Mouse (Mus musculus): ENCODE data around the gene Ankrd12.
"Not testable (repeated sequence)": the region's sequence is repeated elsewhere in the genome, so short reads cannot be mapped to it uniquely, and the experiment has no call there.

Gene Ankrd12

DNA sequence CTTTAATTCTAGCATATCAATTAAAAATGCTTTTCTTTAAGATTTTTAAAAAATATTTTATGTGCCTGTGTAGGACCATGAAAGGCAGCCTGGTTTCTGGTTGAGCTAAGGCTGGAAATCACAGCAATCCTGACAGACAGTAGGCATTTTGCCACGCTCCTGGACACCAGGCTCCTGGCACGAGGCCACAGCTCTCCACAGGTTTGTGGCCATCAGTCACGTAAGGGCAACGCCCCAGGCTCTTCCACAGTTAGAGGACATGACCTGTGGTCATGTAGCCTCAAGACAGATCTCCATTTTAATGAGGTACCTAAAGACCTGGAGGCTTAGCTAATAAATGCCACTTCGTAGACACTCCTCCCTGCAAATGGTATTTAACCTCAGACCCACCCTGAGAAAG lies 69.0 kb downstream of the Ankrd12 start:
- in situ Hi-C loops (cut with MboI; ENCODE audit: unreplicated experiment in 2 of 2): no loop called here

GRCm38 (mm10) chr17:66007473-66007872 lies 69.4 kb downstream of the Ankrd12 start:
- in situ Hi-C loops (cut with MboI; ENCODE audit: unreplicated experiment in 2 of 2): no loop called here

- in situ Hi-C loops (cut with MboI; ENCODE audit: unreplicated experiment in 2 of 2): no loop called here
These were observed 88.6 kb downstream of the Ankrd12 start for GRCm38 (mm10) chr17:65988151-65988820.

GRCm38 (mm10) chr17:65976720-65977119 lies 100.2 kb downstream of the Ankrd12 start:
- in situ Hi-C loops (cut with MboI; ENCODE audit: unreplicated experiment in 2 of 2): not testable (repeated sequence)

DNA sequence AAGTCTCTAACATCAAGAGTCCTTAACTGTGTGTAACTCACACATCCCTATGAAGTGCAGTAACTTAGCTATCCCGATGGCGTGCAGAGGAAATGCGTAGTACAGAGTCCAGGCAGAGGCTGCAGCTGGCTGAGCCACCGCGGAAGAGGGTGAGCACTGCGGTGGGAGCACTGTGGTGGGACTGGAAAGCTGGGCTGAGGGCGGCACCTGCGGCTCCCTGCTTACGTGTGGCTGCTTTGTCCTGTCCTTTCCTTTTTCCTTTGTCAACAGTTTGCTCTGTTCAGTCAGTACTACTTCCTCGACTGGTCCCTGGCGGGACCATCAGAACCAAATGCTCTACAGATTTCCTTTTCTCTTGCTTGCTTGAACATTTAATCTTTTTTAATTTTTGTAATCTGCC lies 109.1 kb downstream of the Ankrd12 start:
- in situ Hi-C loops (cut with MboI; ENCODE audit: unreplicated experiment in 2 of 2): loop anchor here in 1 of 2 experiments (25.0 kb wide), 1 partner anchor 520 kb away; no protein-coding TSS in a partner anchor

DNA sequence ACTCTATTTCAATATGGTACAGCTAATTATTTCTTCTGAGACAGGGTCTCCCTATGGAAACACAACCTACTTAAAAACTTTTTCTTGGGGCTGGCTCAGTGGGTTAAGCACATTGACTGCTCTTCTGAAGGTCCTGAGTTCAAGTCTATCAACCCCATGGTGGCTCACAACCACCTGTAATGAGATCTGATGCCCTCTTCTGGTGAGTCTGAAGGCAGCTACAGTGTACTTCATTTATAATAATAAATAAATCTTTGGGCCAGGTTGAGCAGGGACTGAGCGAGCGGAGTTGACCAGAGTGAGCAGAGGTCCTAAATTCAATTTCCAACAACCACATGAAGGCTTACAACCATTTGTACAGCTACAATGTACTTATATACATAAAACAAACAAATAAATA lies 114.6 kb downstream of the Ankrd12 start:
- in situ Hi-C loops (cut with MboI; ENCODE audit: unreplicated experiment in 2 of 2): loop anchor here in 1 of 2 experiments (25.0 kb wide), 1 partner anchor 525 kb away; no protein-coding TSS in a partner anchor

GRCm38 (mm10) chr17:65961606-65962136 lies 115.2 kb downstream of the Ankrd12 start:
- in situ Hi-C loops (cut with MboI; ENCODE audit: unreplicated experiment in 2 of 2): loop anchor here in 1 of 2 experiments (25.0 kb wide), 1 partner anchor 526 kb away; no protein-coding TSS in a partner anchor

DNA sequence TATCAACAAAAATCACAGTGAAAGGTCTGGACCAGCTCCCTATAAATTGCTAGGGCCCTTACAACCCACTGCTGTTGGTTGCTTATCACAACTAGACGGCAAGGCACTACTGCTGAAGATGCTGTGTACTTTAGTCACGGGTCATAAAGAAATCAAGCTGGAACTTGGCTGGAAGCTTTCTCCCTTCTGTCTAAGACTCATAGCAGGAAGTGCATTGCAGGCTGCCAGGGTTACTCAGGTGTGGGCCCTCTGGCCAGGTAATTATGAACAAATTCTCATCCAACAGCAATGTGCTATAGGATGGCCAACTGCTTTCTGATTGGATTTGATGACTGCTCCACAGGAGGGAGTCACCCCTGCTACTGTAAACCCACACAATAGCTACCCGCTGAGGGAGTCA lies 117.9 kb downstream of the Ankrd12 start:
- in situ Hi-C loops (cut with MboI; ENCODE audit: unreplicated experiment in 2 of 2): loop anchor here (5.0 to 25.0 kb wide), 2 partner anchors 253 to 528 kb away; no protein-coding TSS in a partner anchor

DNA sequence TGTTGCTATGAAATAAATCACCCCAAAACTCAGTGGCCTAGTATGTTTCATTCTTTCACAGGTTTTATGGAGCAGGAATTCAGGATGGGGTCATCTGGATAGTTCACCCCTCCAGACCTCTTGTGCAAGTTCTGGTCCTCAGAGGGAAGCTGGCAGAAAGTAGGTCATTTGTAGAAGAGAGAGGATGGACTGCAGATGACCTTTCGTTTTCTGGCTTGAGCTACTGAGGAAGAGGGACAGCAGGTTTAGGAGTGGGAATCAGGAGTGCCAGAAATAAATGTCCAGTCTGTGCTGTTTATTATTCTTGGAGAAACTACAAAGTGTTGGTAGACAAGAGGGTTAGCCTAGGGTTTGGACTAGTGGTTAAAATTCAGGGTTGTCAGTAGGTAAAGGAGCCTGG lies 118.5 kb downstream of the Ankrd12 start:
- in situ Hi-C loops (cut with MboI; ENCODE audit: unreplicated experiment in 2 of 2): loop anchor here (5.0 to 25.0 kb wide), 2 partner anchors 254 to 529 kb away; no protein-coding TSS in a partner anchor

DNA sequence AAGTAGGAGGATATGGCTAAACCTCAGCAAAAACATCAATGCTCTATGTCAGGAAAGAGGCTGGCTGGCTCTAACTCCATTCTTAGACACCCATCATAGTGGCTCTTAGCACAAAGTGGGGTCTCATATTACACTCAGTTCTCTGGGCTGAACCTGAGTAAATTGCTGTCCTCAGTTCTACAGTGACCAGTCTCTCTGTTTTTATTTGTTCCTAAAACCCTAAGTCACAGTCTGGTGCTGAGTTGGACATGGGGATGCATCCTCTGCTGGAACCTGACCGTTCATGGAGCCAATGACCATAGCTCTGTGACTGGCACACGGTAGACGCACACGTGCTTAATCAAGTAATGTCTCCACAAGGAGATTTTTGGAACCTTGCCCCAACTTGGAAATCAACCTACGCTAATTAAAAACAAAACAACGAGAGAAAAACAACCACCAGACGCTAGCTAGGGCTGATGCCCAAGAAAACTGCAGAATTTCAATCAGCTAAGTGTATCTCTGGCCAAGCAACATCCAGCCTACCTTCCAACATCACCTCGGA lies 119.0 kb downstream of the Ankrd12 start:
- in situ Hi-C loops (cut with MboI; ENCODE audit: unreplicated experiment in 2 of 2): loop anchor here (5.0 to 25.0 kb wide), 2 partner anchors 254 to 529 kb away; no protein-coding TSS in a partner anchor

- in situ Hi-C loops (cut with MboI; ENCODE audit: unreplicated experiment in 2 of 2): loop anchor here (5.0 to 25.0 kb wide), 2 partner anchors 255 to 530 kb away; no protein-coding TSS in a partner anchor
These were observed 119.7 kb downstream of the Ankrd12 start for GRCm38 (mm10) chr17:65956993-65957781.

- in situ Hi-C loops (cut with MboI; ENCODE audit: unreplicated experiment in 2 of 2): loop anchor here (5.0 to 25.0 kb wide), 2 partner anchors 256 to 531 kb away; no protein-coding TSS in a partner anchor
These were observed 120.7 kb downstream of the Ankrd12 start for GRCm38 (mm10) chr17:65956140-65956539.

- in situ Hi-C loops (cut with MboI; ENCODE audit: unreplicated experiment in 2 of 2): loop anchor here (5.0 to 25.0 kb wide), 4 partner anchors 82 to 533 kb away; no protein-coding TSS in a partner anchor
These were observed 122.9 kb downstream of the Ankrd12 start for GRCm38 (mm10) chr17:65953959-65954358.

DNA sequence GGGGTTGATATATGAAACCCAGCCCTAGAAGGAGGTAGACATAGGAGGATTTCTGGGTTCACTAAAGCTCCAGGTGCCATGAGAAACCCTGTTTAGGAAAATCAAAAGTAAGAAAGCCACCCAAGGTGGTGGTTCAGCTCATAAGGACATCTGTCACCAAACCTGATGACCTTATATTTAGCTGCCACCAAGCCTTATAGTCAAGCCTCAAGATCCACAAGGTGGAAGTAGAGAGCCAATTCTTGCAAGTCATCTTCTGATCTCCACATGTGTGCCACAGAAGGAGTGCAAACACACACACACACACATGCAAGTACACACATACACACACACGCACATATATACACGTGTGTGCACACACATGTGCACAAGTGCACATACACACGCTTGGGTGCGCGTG lies 124.8 kb downstream of the Ankrd12 start:
- in situ Hi-C loops (cut with MboI; ENCODE audit: unreplicated experiment in 2 of 2): loop anchor here (5.0 to 25.0 kb wide), 4 partner anchors 80 to 535 kb away; no protein-coding TSS in a partner anchor

DNA sequence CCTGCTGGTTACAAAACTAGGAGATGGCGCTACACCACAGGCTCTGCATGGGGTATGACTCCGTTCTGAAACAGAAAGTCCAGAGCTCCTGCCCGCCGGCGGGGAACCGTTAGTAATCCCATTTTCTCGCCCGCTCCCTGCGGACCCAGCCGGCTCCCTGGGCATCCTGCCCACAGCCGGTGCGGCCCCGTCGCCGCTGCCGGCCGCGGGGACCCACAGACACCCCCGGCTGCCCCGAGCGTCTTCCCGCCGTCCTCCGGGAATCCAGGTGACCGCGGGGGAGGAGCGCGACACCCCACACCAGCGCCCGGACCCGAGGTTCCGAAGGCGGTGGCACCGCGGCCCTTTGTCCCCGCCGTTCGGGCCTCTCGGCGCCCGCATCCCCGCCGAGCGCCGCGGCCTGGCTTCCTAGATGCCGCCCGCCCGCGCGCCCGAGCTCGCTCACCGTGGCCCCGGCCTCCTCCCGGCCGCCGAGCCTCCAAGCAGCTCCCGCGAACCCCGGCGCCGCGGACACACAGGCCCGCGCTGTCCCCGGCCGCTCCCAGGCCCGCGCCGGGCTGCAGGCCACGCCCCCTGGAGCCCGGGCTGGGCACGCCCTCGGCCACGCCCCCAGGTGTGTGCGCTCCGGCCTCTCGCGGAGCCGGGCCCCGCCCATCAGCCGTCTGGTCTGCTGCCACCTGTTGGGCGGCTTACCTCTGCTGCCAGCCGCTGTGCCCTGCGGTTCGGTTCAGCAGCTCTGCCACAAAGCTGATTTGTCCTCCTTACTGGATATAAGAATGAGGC lies 126.1 kb downstream of the Ankrd12 start, which contains the start of gene Twsg1:
Gene Twsg1, minus strand, starts transcription at position 605 of the 783 bp plus-strand sequence.
- in situ Hi-C loops (cut with MboI; ENCODE audit: unreplicated experiment in 2 of 2): loop anchor here (5.0 to 25.0 kb wide), 4 partner anchors 79 to 536 kb away; no protein-coding TSS in a partner anchor

- in situ Hi-C loops (cut with MboI; ENCODE audit: unreplicated experiment in 2 of 2): loop anchor here (5.0 to 25.0 kb wide), 4 partner anchors 78 to 537 kb away; no protein-coding TSS in a partner anchor
These were observed 126.7 kb downstream of the Ankrd12 start for GRCm38 (mm10) chr17:65950183-65950582.

GRCm38 (mm10) chr17:65947307-65947706 lies 129.6 kb downstream of the Ankrd12 start:
- in situ Hi-C loops (cut with MboI; ENCODE audit: unreplicated experiment in 2 of 2): no loop called here

DNA sequence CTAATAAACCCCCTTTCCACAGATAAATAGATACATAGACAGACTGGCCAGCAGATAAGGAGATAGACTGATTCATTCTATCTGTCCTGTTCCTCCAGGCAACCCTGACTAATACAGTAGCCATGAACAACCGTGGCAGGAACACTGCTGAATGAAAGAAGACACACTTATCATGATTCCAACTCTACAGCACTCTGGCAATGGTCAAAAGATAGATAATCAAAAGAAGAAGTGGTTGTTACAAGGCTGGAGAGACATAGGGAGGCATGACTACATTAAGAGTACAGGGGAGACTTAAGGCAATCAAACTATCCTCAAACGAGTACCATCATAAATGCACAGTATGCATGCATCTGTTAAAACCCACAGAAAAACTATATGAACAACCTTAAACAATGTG lies 131.5 kb downstream of the Ankrd12 start:
- in situ Hi-C loops (cut with MboI; ENCODE audit: unreplicated experiment in 2 of 2): no loop called here

DNA sequence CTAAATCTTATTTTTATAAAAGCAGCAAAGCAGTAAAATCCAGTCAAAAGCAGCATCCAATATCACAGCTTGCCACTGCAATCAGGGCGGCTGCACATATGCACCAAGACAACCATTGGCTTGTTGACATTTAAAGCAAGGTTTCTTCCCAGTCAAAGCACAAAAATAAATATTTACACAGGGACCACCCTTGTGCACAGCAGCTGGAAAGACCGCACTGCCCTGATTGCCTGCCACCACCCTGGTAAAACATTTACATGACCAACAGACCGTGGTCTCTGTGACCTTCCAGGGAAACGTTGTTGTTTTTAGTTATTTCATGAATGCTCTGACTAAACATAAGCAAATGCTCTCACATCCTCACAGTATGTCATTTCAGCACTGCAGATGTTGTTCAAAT lies 134.5 kb downstream of the Ankrd12 start:
- in situ Hi-C loops (cut with MboI; ENCODE audit: unreplicated experiment in 2 of 2): no loop called here

All from v-Abl transformed pro-B cells (cell line).